Mouse (Mus musculus) liver, postnatal 0 days (tissue): Measurements from ENCODE around the gene Ube2c.

Experiments used
- CTCF ChIP-seq: sonication (generic); IDR thresholded peaks from 2 replicates; pipeline ENCODE4 v1.5.1; 2016; ENCODE audit warnings: antibody characterized with exemption, low read depth
- EP300 ChIP-seq: IDR thresholded peaks from 2 replicates; pipeline ENCODE4 v1.6.1; 2016; ENCODE audit warnings: antibody characterized with exemption, low read depth, mild to moderate bottlenecking

- TF ChIP-seq CTCF = no peak
- no peak for TF ChIP-seq EP300
These were observed 47.5 kb downstream of the Ube2c start for GRCm38 (mm10) chr2:164817206-164817605.
